Mouse (Mus musculus) lung, postnatal 10 days (tissue): ENCODE results near the gene Pdk1.

ENCODE experiments used
- DNase-seq: peaks from one replicate; pipeline ENCODE4 v3.0.0; 2021

The Pdk1 gene

DNA sequence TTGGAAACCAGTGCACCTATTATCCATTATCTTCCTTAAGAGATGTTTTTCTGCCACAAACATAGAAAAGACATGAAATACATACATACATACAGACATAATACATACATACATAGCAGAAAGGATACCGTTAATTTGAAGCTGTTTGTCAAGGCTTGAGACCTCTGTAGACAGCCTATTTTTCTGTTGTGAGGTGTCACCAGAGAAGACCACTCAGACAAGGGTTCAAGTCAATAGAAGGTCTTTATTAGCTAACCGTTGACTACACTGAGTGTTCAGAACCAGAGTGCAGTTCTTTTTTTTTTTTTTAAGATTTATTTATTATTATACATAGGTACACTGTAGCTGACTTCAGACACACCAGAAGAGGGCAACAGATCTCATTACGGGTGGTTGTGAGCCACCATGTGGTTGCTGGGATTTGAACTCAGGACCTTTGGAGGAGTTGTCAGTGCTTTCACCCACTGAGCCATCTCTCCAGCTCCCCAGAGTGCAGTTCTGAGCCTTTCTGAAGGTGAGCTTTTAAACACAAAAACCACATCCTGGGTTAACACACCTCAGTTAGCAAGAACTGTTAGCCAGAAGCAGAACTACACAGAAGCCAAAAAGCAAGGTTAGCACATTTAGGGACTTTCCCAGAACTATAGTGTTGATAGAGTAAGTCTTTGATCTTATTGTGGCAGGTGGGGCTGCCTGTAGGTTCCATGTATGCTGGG is 68.1 kb downstream of the Pdk1 start:
- DNase-seq = no peak

DNA sequence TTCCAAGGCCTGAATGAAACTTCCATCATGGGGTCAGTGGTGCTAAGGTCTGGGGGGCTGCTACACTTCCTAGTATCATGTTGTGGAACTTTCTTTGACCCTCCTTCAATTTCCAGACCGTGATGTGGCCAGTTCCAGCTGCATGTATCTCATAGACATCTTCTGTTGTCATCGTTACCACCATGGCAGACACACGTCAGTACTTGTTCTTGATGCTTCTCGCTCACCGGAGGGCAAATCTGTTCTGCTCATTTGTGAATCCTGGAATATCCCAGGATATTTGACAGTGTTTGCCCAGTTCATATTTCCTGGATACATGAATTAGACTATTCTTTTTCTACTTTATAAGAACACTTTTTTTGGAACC is 68.7 kb downstream of the Pdk1 start:
- no peak for DNase-seq

DNA sequence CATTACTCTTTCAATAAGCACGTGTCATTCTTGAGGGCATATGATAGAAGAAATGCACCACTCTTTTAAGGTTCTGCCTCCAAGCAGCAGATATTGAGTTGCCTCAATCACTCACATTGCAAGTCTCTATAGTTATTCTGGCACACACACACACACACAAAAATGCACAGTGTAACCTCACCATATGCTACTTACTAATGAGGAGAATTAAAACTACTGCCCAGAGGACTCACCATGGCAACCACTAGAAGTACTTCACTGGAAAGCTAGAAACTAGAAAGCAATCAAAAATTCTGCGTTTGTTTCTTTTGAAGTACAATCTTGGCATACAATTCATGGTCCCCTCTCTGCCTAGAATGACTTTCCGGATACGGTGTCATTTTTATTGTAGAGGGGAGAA is 78.2 kb downstream of the Pdk1 start:
- DNase-seq = no peak
